Mouse (Mus musculus): ENCODE results near the gene Camk1d. TPM values are rescaled to one million over a fixed set of nuclear protein-coding genes. Genes with fewer than 3 reads are reported as not detected.

The Camk1d gene
- polyA plus RNA-seq, 1 experiment: 25.6 TPM

DNA sequence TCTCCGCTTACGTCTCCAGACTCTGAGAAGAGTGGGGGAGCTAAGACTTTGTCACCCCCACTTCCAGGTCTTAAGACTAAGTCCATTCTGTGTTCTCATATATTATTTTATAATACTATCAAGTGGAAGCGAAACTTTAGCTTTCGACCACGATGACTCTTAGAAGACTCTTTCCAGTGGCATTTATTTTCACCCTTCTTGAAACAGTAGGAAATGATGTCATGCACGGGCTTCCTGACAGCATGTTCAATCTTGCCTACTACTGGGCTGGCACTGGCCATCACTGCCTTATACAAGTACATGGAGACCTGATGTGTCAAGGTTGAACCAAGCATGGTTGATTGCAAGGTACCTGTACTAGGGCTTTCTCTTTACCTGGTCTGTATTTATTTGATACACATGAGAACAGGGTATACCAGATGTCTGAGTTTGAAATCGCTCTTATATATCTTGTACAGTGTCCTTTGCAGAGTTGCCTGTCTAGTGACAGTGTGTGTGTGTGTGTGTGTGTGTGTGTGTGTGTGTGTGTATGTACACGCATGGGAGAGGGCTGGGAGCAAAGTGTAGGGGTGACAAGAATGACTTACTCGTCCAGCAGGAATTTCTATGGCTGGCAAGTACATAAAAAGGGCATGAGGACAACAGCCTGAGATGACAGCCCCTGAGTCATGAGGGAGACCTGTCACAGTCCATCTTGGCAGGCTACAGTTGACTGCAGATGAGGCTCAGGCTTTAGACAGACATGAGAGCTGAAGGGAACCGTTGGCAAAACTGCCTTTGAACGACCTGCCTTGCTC, 417.4 kb downstream of the Camk1d start:
- H3K27ac ChIP-seq (ENCODE audit: insufficient read depth, low read length): no peak overlapping the region
- no peaks in the 10 kb centered on the region for H3K27me3 ChIP-seq (ENCODE audit: control insufficient read depth, insufficient read depth, low read length)
- no peak for DNase-seq
- 85% methylated on average over 11 of the region's 11 CpGs for WGBS
- TF ChIP-seq CTCF (IDR thresholded peaks at IDR 0.05; ENCODE audit: borderline replicate concordance, insufficient read depth, low read depth, low read length): no peak
- no peak for TF ChIP-seq POLR2A (IDR thresholded peaks at IDR 0.05; ENCODE audit: borderline replicate concordance, insufficient read depth, low read length)
- H3K4me3 ChIP-seq (replicated peaks; ENCODE audit: insufficient read depth, low read depth, low read length): no peak overlapping the region
- H3K4me1 ChIP-seq (ENCODE audit: control insufficient read depth, insufficient read depth, low read length): no peaks in the 10 kb centered on the region

DNA sequence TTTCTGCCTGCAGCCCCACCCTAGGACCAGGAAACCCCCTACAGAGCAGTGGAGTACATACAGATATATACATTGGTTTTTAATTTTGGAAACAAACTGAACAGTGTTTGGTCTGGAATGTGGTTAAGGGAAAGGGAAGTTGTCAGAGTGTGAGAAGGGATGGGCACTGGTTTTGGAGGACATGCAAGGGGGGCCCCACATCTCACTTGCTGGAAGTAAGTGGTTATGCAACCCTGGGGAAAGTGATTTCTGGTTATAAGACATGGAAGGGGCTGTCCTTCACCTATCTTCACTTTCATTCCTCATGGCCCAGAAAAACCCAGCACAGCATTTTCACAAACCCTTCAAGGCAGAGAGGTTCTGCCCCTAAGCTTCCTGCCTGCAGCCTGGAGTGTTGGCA, 419.2 kb downstream of the Camk1d start:
- TF ChIP-seq CTCF (IDR thresholded peaks at IDR 0.05; ENCODE audit: borderline replicate concordance, insufficient read depth, low read depth, low read length) (no peak), POLR2A (IDR thresholded peaks at IDR 0.05; ENCODE audit: borderline replicate concordance, insufficient read depth, low read length) (no peak)
- no peak for DNase-seq
- H3K4me1 ChIP-seq (ENCODE audit: control insufficient read depth, insufficient read depth, low read length): no peaks in the 10 kb centered on the region
- no peak overlapping the region for H3K27ac ChIP-seq (ENCODE audit: insufficient read depth, low read length)
- H3K27me3 ChIP-seq (ENCODE audit: control insufficient read depth, insufficient read depth, low read length): no peaks in the 10 kb centered on the region
- no peak overlapping the region for H3K4me3 ChIP-seq (replicated peaks; ENCODE audit: insufficient read depth, low read depth, low read length)

DNA sequence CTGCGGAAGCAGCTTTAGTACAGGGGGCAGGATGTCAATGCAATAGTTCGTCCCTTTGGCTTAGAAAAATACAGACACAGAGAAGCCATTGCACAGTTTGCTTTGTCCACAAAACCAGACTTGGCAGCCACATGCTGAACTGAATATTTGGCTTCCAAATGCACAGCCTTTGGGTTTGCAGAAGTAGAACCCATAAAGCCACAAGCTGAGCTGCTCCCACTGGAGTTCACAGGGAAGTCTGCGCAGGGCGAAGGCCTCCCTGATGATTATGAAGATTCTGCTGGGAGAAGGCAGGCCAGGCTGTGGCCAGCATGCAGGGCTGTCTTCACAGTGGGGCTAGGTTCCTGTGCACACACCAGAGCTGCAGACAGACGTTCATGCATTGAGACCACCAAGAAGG, 419.9 kb downstream of the Camk1d start:
- TF ChIP-seq POLR2A (IDR thresholded peaks at IDR 0.05; ENCODE audit: borderline replicate concordance, insufficient read depth, low read length): no peak
- no peak for TF ChIP-seq CTCF (IDR thresholded peaks at IDR 0.05; ENCODE audit: borderline replicate concordance, insufficient read depth, low read depth, low read length)
- WGBS: 65% methylated on average over 5 of the region's 5 CpGs
- Histone ChIP-seq H3K4me3 (replicated peaks; ENCODE audit: insufficient read depth, low read depth, low read length) (no peak overlapping the region), H3K4me1 (ENCODE audit: control insufficient read depth, insufficient read depth, low read length) (no peaks in the 10 kb centered on the region), H3K27ac (ENCODE audit: insufficient read depth, low read length) (no peak overlapping the region), H3K27me3 (ENCODE audit: control insufficient read depth, insufficient read depth, low read length) (no peaks in the 10 kb centered on the region)
- no peak for DNase-seq

DNA sequence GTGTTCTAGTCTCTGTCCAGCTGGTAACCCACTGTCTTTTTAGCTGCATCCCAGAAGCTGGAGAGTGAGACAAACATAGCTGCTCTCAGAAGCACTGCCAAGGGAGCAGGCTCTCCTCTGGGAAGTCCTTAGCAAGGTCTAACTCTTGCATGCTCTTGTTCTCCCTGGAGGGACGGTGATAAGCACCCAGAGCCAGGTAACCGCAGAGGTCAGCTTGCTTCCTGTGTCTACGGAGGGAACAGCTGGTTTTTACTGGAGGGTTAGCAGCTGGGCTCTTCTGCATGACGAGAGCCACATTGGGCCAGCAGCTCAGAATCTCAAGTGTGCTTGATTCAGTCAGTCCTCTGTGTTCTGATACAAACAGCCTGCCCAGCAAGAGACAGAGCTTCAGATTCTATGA, 425.7 kb downstream of the Camk1d start:
- Histone ChIP-seq H3K27ac (ENCODE audit: insufficient read depth, low read length) (no peak overlapping the region), H3K27me3 (ENCODE audit: control insufficient read depth, insufficient read depth, low read length) (no peaks in the 10 kb centered on the region), H3K4me3 (replicated peaks; ENCODE audit: insufficient read depth, low read depth, low read length) (no peak overlapping the region), H3K4me1 (ENCODE audit: control insufficient read depth, insufficient read depth, low read length) (no peaks in the 10 kb centered on the region)
- 82% methylated on average over 4 of the region's 4 CpGs for WGBS
- TF ChIP-seq CTCF (IDR thresholded peaks at IDR 0.05; ENCODE audit: borderline replicate concordance, insufficient read depth, low read depth, low read length): no peak
- TF ChIP-seq POLR2A (IDR thresholded peaks at IDR 0.05; ENCODE audit: borderline replicate concordance, insufficient read depth, low read length): no peak
- DNase-seq: no peak

DNA sequence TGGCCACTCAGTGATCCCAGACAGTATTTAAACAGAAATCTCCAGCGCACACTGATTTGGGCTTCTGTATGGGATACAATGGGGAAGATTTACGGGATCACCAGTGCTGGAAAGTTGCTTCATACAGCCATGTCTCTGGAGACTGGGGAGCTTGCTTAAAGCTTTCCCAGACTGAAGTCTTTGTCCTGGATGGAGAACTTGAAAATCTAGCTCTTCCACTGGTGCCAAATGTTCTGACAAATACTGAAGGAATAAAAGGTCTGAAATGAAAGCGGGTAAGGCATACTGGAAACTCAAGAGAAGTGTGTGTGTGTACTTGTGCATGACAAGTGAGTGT, 427.3 kb downstream of the Camk1d start:
- WGBS: 95% methylated on average over 3 of the region's 3 CpGs
- TF ChIP-seq POLR2A (IDR thresholded peaks at IDR 0.05; ENCODE audit: borderline replicate concordance, insufficient read depth, low read length) (no peak), CTCF (IDR thresholded peaks at IDR 0.05; ENCODE audit: borderline replicate concordance, insufficient read depth, low read depth, low read length) (no peak)
- Histone ChIP-seq H3K27ac (ENCODE audit: insufficient read depth, low read length) (no peak overlapping the region), H3K4me3 (replicated peaks; ENCODE audit: insufficient read depth, low read depth, low read length) (no peak overlapping the region), H3K4me1 (ENCODE audit: control insufficient read depth, insufficient read depth, low read length) (no peaks in the 10 kb centered on the region), H3K27me3 (ENCODE audit: control insufficient read depth, insufficient read depth, low read length) (no peaks in the 10 kb centered on the region)
- no peak for DNase-seq

DNA sequence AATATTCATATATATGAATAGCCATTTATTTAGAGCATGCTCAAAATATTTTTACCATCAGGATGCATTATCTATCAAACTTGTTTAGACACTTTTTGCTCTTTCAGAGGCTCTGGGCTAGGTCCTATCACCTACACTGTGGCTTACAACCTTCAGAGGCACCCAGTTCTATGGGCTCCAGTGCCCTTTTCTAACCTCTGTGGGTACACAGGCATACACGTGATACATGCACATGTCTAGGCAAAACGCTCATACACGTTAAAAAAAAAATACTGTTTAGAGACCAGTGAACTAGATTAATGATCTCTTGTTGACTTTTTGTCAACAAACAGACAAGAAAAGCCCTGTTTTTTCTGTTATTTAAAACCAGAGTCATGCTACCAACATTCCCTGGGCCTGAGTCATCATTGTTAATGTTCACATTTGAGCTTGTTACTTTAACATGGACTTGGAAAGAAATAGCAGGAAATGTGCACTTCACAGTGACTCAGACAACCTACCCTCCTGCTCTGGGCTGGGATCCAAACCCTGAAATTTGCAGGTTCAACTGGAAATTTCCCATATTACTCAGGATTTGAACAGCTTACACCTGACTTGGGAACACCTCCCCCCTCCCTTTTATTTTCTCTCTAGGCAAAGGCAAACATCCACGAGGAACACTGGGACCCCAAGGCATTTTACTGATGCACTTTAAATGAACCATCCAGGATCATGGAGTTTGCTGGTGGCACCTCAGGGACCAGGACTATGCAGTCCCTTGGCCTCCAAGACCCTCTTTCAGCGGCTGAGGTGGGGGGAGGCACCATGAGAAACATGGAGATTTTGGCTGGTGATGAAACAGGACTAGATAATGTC, 427.9 kb downstream of the Camk1d start:
- TF ChIP-seq CTCF (IDR thresholded peaks at IDR 0.05; ENCODE audit: borderline replicate concordance, insufficient read depth, low read depth, low read length) (no peak), POLR2A (IDR thresholded peaks at IDR 0.05; ENCODE audit: borderline replicate concordance, insufficient read depth, low read length) (no peak)
- no peak overlapping the region for H3K4me3 ChIP-seq (replicated peaks; ENCODE audit: insufficient read depth, low read depth, low read length)
- 66% methylated on average over 5 of the region's 5 CpGs for WGBS
- DNase-seq: peak in 1 of 2 experiments; percentile 47
- no peak overlapping the region for H3K27ac ChIP-seq (ENCODE audit: insufficient read depth, low read length)
- H3K27me3 ChIP-seq (ENCODE audit: control insufficient read depth, insufficient read depth, low read length): no peaks in the 10 kb centered on the region
- no peaks in the 10 kb centered on the region for H3K4me1 ChIP-seq (ENCODE audit: control insufficient read depth, insufficient read depth, low read length)

DNA sequence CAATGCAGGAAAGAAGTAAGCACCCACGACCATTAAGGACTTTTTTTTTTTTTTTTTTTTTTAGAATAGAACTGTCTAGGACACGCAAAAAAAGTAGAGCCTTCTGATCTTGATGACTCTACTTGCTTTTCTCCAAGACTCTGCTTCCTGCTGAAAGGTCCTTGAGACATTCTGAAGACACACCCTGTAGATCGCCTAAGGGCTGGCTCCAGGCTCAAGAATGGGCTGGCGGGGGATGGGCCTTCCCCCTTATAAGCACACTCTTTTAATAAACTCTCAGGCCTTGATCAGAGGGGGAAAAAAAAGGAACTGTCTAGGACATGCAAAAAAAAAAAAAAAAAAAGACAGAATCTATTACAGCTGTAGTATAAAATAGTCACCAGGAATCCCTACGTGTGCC, 430.0 kb downstream of the Camk1d start:
- no peak overlapping the region for H3K4me3 ChIP-seq (replicated peaks; ENCODE audit: insufficient read depth, low read depth, low read length)
- no peaks in the 10 kb centered on the region for H3K27me3 ChIP-seq (ENCODE audit: control insufficient read depth, insufficient read depth, low read length)
- TF ChIP-seq POLR2A (IDR thresholded peaks at IDR 0.05; ENCODE audit: borderline replicate concordance, insufficient read depth, low read length) (no peak), CTCF (IDR thresholded peaks at IDR 0.05; ENCODE audit: borderline replicate concordance, insufficient read depth, low read depth, low read length) (no peak)
- DNase-seq: no peak
- no peak overlapping the region for H3K27ac ChIP-seq (ENCODE audit: insufficient read depth, low read length)
- 94% methylated on average over 5 of the region's 5 CpGs for WGBS
- no peaks in the 10 kb centered on the region for H3K4me1 ChIP-seq (ENCODE audit: control insufficient read depth, insufficient read depth, low read length)

DNA sequence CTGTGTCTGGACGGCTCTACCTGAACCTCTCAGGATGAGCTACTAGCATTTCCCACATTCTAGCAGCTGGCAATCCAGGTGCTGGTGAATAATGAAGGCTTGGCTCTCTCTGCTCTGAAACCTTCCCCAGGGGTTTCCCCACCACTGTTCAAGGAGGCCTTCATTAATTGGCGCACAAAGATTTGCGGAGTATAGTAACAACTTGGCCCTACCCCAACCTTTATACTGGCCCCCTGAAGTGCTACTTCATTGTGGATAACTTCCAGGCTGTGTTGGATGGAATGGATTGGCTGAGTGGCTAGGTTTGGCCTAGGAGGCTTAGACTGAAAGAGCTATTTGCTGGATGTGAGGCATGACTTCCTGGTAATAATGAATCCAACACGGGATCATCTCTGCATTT, 431.7 kb downstream of the Camk1d start:
- H3K4me1 ChIP-seq (ENCODE audit: control insufficient read depth, insufficient read depth, low read length): no peaks in the 10 kb centered on the region
- WGBS: 42% methylated on average over 4 of the region's 4 CpGs
- H3K27me3 ChIP-seq (ENCODE audit: control insufficient read depth, insufficient read depth, low read length): no peaks in the 10 kb centered on the region
- H3K27ac ChIP-seq (ENCODE audit: insufficient read depth, low read length): no peak overlapping the region
- H3K4me3 ChIP-seq (replicated peaks; ENCODE audit: insufficient read depth, low read depth, low read length): no peak overlapping the region
- DNase-seq: no peak
- TF ChIP-seq POLR2A (IDR thresholded peaks at IDR 0.05; ENCODE audit: borderline replicate concordance, insufficient read depth, low read length) (no peak), CTCF (IDR thresholded peaks at IDR 0.05; ENCODE audit: borderline replicate concordance, insufficient read depth, low read depth, low read length) (no peak)
